Mouse (Mus musculus) gastrocnemius, postnatal 25 days (tissue): ENCODE measurements at regions not wholly inside any gene's neighbourhood (a gene's known extent, or its start where the extent isn't known, plus 50 kb on each side); places are given as distances from the start of the nearest gene placed in this dataset.

ENCODE experiments used
- DNase-seq: peaks from one replicate; pipeline ENCODE4 v3.0.0; 2022

- DNase-seq: no peak
Observed at GRCm38 (mm10) chr12:107759291-107759690, 244.1 kb downstream of the Bcl11b start.

GRCm38 (mm10) chr12:107759911-107760310 lies 243.5 kb downstream of the Bcl11b start:
- DNase-seq: no peak

- DNase-seq: no peak
Observed at GRCm38 (mm10) chr12:107762140-107762539, 241.3 kb downstream of the Bcl11b start.

GRCm38 (mm10) chr12:107769801-107770515 lies 233.4 kb downstream of the Bcl11b start:
- DNase-seq: no peak

- DNase-seq: no peak
Observed at GRCm38 (mm10) chr12:107770516-107770836, 232.9 kb downstream of the Bcl11b start.

GRCm38 (mm10) chr12:107771325-107771724 lies 232.1 kb downstream of the Bcl11b start:
- no peak for DNase-seq

- no peak for DNase-seq
Observed at GRCm38 (mm10) chr12:107771809-107772208, 231.6 kb downstream of the Bcl11b start.

GRCm38 (mm10) chr12:107778046-107778445 lies 225.4 kb downstream of the Bcl11b start:
- no peak for DNase-seq

- no peak for DNase-seq
Observed at GRCm38 (mm10) chr12:107779306-107780057, 223.9 kb downstream of the Bcl11b start.

- no peak for DNase-seq
Observed at GRCm38 (mm10) chr12:107782147-107782546, 221.3 kb downstream of the Bcl11b start.

GRCm38 (mm10) chr12:107783831-107784230 lies 219.6 kb downstream of the Bcl11b start:
- DNase-seq: no peak

GRCm38 (mm10) chr12:107789818-107790217 lies 213.6 kb downstream of the Bcl11b start:
- no peak for DNase-seq

GRCm38 (mm10) chr12:107800296-107800695 lies 203.1 kb downstream of the Bcl11b start:
- DNase-seq: no peak

- peak; percentile 71 for DNase-seq
Observed at GRCm38 (mm10) chr12:107807634-107808033, 195.8 kb downstream of the Bcl11b start.

GRCm38 (mm10) chr12:107808158-107808715 lies 195.2 kb downstream of the Bcl11b start:
- DNase-seq: peak; percentile 23

- DNase-seq: no peak
Observed at GRCm38 (mm10) chr12:107811231-107811630, 192.2 kb downstream of the Bcl11b start.

- peak; percentile 23 for DNase-seq
Observed at GRCm38 (mm10) chr12:107812549-107813335, 190.7 kb downstream of the Bcl11b start.

- DNase-seq: no peak
Observed at GRCm38 (mm10) chr12:107814926-107815325, 188.5 kb downstream of the Bcl11b start.

- no peak for DNase-seq
Observed at GRCm38 (mm10) chr12:107823768-107824394, 179.5 kb downstream of the Bcl11b start.

GRCm38 (mm10) chr12:107825921-107826320 lies 177.5 kb downstream of the Bcl11b start:
- DNase-seq: no peak

GRCm38 (mm10) chr12:107831400-107832128 lies 171.8 kb downstream of the Bcl11b start:
- DNase-seq: no peak
